Mouse (Mus musculus) ES-E14 (cell line): Measurements from ENCODE around the gene Sst. TPM values are rescaled to one million over a fixed set of nuclear protein-coding genes. Genes with fewer than 3 reads are reported as not detected.

ENCODE experiments used
- DNase-seq: peaks from one replicate; pipeline ENCODE4 v3.0.0-alpha.2; 2013; ENCODE audit warnings: low read depth, low spot score
- H3K27ac ChIP-seq: 2 replicates; pipeline ENCODE4 v1.5.1; 2012; ENCODE audit warnings: low read depth, mild to moderate bottlenecking, low read length, moderate library complexity, mixed read lengths; ENCODE audit not compliant: poor library complexity, insufficient read depth, severe bottlenecking
- H3K36me3 ChIP-seq: 2 replicates; pipeline ENCODE4 v1.6.1; 2012; ENCODE audit warnings: mild to moderate bottlenecking, low read length, moderate library complexity, mixed read lengths; ENCODE audit not compliant: control insufficient read depth, poor library complexity, insufficient read depth, severe bottlenecking
- H3K4me1 ChIP-seq, 2 experiments: fragments of 150-350 bp in 1 of 2; sonication (generic) in 1 of 2; 2 replicates each; pipeline ENCODE4 v1.6.1; 2012; ENCODE audit warnings: low read length in 2 of 2, mild to moderate bottlenecking in 1 of 2, mixed read lengths in 1 of 2; ENCODE audit not compliant: control insufficient read depth in 2 of 2, insufficient read depth in 2 of 2, poor library complexity in 1 of 2
- H3K4me3 ChIP-seq, 2 experiments: fragments of 150-350 bp in 1 of 2; sonication (generic) in 1 of 2; 2 replicates each; pipeline ENCODE4 v1.5.1; 2012; ENCODE audit warnings: low read length in 2 of 2, low read depth in 1 of 2, mild to moderate bottlenecking in 1 of 2, mixed read lengths in 1 of 2; ENCODE audit not compliant: insufficient read depth in 1 of 2, poor library complexity in 1 of 2, severe bottlenecking in 1 of 2
- H3K9ac ChIP-seq: 2 replicates; pipeline ENCODE4 v1.6.1; 2012; ENCODE audit warnings: low read depth, mild to moderate bottlenecking, low read length, mixed read lengths; ENCODE audit not compliant: poor library complexity, insufficient read depth, severe bottlenecking
- H3K9me3 ChIP-seq: fragments of 150-350 bp; sonication (generic); 2 replicates; pipeline ENCODE4 v1.6.1; 2012; ENCODE audit warnings: low read depth, mild to moderate bottlenecking, low read length; ENCODE audit not compliant: control insufficient read depth, insufficient read depth
- CHD2 ChIP-seq: IDR thresholded peaks from 2 replicates; pipeline ENCODE4 v1.6.1; 2014; ENCODE audit warnings: mild to moderate bottlenecking, low read depth, low read length, inconsistent platforms
- HCFC1 ChIP-seq: IDR thresholded peaks from 2 replicates; pipeline ENCODE4 v1.6.1; 2012; ENCODE audit warnings: low read length, inconsistent platforms, borderline replicate concordance; ENCODE audit not compliant: insufficient read depth
- MAFK ChIP-seq: IDR thresholded peaks from 2 replicates; pipeline ENCODE4 v1.6.1; 2014; ENCODE audit warnings: mild to moderate bottlenecking, low read depth, low read length, inconsistent platforms; ENCODE audit not compliant: insufficient read depth
- ZC3H11A ChIP-seq: IDR thresholded peaks from 2 replicates; pipeline ENCODE4 v1.6.1; 2012; ENCODE audit warnings: low read depth, mild to moderate bottlenecking, inconsistent platforms, low read length, borderline replicate concordance
- ZNF384 ChIP-seq: IDR thresholded peaks from 2 replicates; pipeline ENCODE4 v1.6.1; 2012; ENCODE audit warnings: low read depth, low read length, inconsistent platforms
- in situ Hi-C, 2 experiments: fragments of 600-800 bp; cut with MboI; formaldehyde crosslinking; loops; one replicate each; pipeline ENCODE4 v1.15.1; 2025; ENCODE audit warnings: low sequenced_read_pairs in 2 of 2, inconsistent platforms in 1 of 2; ENCODE audit not compliant: unreplicated experiment in 2 of 2
- total RNA-seq: library from RNA; depleted of rRNA; stranded (reverse); fragments of 300-350 nt; gene quantifications from 2 replicates; pipeline ENCODE4 v1.2.3, GENCODE M21; 2012

Sst gene
- total RNA-seq, 1 experiment = not detected

- Histone ChIP-seq H3K4me1 (peaks cover 2 to 8% of the 10 kb centered on the region in 2 experiments; a peak in 1 of 4 replicates), H3K36me3 (no peaks in the 10 kb centered on the region), H3K27ac (no peak overlapping the region), H3K9me3 (no peaks in the 10 kb centered on the region), H3K9ac (no peak overlapping the region), H3K4me3 (no peak overlapping the region)
- no peak for TF ChIP-seq ZC3H11A
- no peak for TF ChIP-seq CHD2
- no peak for TF ChIP-seq HCFC1
- TF ChIP-seq ZNF384 = no peak
- TF ChIP-seq MAFK = no peak
- DNase-seq = no peak
- in situ Hi-C loops = loop anchor here in 1 of 2 experiments (10.0 kb wide), 2 partner anchors 350 to 440 kb away; no protein-coding TSS in a partner anchor
Measured at GRCm38 (mm10) chr16:23895135-23895534, 4.4 kb upstream of the Sst start.

DNA sequence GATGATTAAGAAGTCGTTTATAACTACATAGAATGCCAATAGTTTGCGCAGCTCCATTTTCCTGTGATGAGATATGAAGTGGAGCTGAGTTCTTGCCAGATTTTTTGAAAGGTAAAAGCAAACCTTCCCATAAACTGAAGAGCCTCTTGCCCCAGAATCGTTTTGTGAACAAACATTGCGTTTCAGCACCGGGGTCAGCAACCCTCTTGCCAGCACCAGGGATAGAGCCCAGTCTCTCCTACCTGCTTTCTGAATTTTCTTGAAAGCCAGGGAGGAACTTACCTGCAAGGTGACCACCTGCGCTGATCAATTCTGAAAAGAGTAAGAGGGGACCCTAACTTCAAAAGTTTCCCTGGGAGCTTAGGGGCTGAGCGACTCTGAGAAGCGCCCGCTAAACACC, 607 bp downstream of the Sst start:
- Histone ChIP-seq H3K9me3 (no peaks in the 10 kb centered on the region), H3K4me3 (no peak overlapping the region), H3K27ac (no peak overlapping the region), H3K4me1 (no peaks in the 10 kb centered on the region), H3K36me3 (no peaks in the 10 kb centered on the region), H3K9ac (no peak overlapping the region)
- in situ Hi-C loops = loop anchor here in 1 of 2 experiments (10.0 kb wide), 2 partner anchors 345 to 435 kb away; no protein-coding TSS in a partner anchor
- no peak for DNase-seq
- TF ChIP-seq MAFK = no peak
- TF ChIP-seq ZNF384 = no peak
- TF ChIP-seq ZC3H11A = no peak
- no peak for TF ChIP-seq HCFC1
- TF ChIP-seq CHD2 = no peak

DNA sequence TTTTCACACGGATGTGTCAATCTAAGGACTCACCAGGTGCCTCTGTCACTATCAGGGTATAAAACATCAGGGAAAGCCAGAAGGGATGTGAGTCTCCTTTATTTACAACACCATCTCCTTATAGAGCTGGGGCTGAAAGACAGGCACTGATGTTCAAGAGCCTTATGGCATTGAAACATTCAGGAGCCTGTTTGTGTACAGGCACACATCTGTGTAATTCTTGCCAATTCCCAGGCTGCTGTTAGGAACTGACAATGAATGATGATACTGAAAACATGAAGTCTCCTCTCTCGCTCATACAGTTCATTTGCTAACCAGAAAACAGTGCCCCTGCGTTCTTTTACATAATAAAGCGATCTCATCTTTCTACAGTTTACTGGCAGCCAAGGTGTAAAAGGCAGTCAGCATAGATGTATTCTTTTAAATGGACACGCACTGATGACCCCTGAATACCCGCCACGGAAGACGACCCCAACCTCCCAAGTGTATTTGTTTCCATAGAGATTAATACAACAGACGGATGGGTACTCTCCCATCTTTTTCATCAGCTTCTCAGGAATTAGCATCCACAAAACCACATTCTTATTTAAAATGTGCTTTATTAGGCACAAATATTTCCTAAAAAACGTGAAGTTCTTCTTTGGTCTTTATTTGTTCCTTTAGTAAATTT, 2.7 kb downstream of the Sst start:
- TF ChIP-seq HCFC1 (no peak), ZC3H11A (no peak), MAFK (no peak)
- H3K36me3 ChIP-seq = no peaks in the 10 kb centered on the region
- no peaks in the 10 kb centered on the region for H3K4me1 ChIP-seq
- H3K27ac ChIP-seq = no peak overlapping the region
- H3K9ac ChIP-seq = no peak overlapping the region
- no peak overlapping the region for H3K4me3 ChIP-seq
- no peak for DNase-seq
- H3K9me3 ChIP-seq = no peaks in the 10 kb centered on the region
- in situ Hi-C loops = no loop called here

GRCm38 (mm10) chr16:23885098-23885497, 5.7 kb downstream of the Sst start:
- H3K9ac ChIP-seq = no peak overlapping the region
- no peaks in the 10 kb centered on the region for H3K9me3 ChIP-seq
- in situ Hi-C loops = no loop called here
- TF ChIP-seq MAFK (no peak), ZNF384 (no peak), ZC3H11A (no peak), CHD2 (no peak), HCFC1 (no peak)
- no peak overlapping the region for H3K4me3 ChIP-seq
- H3K36me3 ChIP-seq = no peaks in the 10 kb centered on the region
- H3K4me1 ChIP-seq = no peaks in the 10 kb centered on the region
- no peak for DNase-seq
- no peak overlapping the region for H3K27ac ChIP-seq

DNA sequence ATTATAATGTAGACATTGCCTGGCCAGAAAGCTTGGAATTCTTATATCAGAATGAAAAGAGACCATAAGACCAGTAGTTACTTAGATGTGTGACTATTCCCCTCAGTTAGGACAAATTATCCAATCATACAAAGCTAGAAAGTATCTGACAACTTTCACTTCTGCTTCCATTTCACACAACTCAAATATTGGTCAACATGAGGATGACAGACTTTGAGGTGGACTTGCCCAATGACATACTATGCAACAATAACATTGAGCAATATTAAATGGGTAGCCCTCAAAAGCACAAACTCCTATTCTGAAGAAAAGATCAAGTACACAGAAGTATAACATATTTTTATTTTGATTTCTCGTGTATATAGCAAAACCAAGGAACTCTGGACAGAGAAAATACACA, 35.5 kb downstream of the Sst start:
- Histone ChIP-seq H3K36me3 (no peaks in the 10 kb centered on the region), H3K27ac (no peak overlapping the region), H3K4me1 (no peaks in the 10 kb centered on the region), H3K4me3 (no peak overlapping the region), H3K9ac (no peak overlapping the region), H3K9me3 (no peaks in the 10 kb centered on the region)
- in situ Hi-C loops = no loop called here
- TF ChIP-seq ZNF384 (no peak), HCFC1 (no peak), MAFK (no peak), ZC3H11A (no peak), CHD2 (no peak)
- DNase-seq = no peak
